Mouse (Mus musculus): ENCODE data around the gene Spi1. TPM values are rescaled to one million over a fixed set of nuclear protein-coding genes. Genes with fewer than 3 reads are reported as not detected.

Gene Spi1
- polyA plus RNA-seq, 1 experiment from 2014 or later = 6.4 TPM

DNA sequence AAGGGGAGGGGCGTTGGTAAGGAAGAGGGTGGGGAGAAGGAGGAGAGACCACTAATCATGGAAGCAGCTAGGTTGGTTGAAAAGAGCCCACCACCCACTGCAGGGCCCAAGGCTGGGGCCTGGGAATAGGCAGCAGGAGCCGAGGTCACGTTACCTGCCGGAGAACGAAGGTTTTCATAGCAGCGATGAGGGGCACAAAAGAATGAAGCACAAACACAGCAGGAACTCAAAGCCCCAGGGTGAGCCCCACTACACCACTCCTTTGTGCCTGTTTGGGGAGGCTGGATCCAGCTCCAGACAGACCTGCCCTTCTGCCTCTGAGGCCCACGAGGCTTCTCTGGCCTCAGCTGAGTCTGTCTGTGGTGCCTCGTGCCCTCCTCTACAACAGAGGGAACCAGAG, 57.6 kb downstream of the Spi1 start:
- Histone ChIP-seq H3K27me3 (ENCODE audit: control insufficient read depth, insufficient read depth, low read depth, low read length) (no peaks in the 10 kb centered on the region), H3K9me3 (ENCODE audit: control insufficient read depth, low read length) (no peaks in the 10 kb centered on the region), H3K36me3 (ENCODE audit: control insufficient read depth, insufficient read depth, low read length) (no peaks in the 10 kb centered on the region), H3K4me3 (ENCODE audit: low read length) (no peak overlapping the region), H3K9ac (ENCODE audit: low read length) (no peak overlapping the region), H3K4me1 (replicated peaks; ENCODE audit: control insufficient read depth, insufficient read depth, low read length) (no peaks in the 10 kb centered on the region; the same call in 1 of the 2 replicates), H3K4me2 (ENCODE audit: low read depth, low read length) (no peak overlapping the region), H3K27ac (ENCODE audit: low read length) (no peak overlapping the region)
- no peak for ATAC-seq (ENCODE audit: low read depth)
- WGBS = 82% methylated on average over 8 of the region's 8 CpGs

DNA sequence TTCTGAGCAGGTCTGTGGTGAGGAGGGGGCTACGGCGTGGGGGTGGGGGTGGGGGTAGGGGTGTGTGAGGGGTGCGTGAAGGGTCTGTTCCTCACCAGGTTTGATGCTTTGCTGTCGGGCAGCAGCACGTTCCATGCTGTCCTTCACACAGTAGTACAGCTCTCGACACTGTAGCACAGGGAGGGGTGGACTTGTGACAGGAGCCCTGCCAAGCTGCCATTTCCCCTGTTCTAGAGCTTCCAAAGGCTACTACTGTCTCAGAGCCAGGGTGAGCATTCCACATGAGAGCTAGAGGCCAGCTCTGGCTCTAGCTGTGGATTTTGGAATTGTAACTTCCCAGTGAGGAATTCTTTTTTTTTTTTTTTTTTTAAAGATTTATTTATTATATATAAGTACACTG, 60.7 kb downstream of the Spi1 start:
- no peak overlapping the region for H3K4me3 ChIP-seq (ENCODE audit: low read length)
- no peaks in the 10 kb centered on the region for H3K36me3 ChIP-seq (ENCODE audit: control insufficient read depth, insufficient read depth, low read length)
- no peaks in the 10 kb centered on the region for H3K4me1 ChIP-seq (replicated peaks; ENCODE audit: control insufficient read depth, insufficient read depth, low read length)
- H3K9me3 ChIP-seq (ENCODE audit: control insufficient read depth, low read length) = no peaks in the 10 kb centered on the region
- no peak overlapping the region for H3K9ac ChIP-seq (ENCODE audit: low read length)
- H3K4me2 ChIP-seq (ENCODE audit: low read depth, low read length) = no peak overlapping the region
- WGBS = 87% methylated on average over 6 of the region's 6 CpGs
- H3K27ac ChIP-seq (ENCODE audit: low read length) = no peak overlapping the region
- no peaks in the 10 kb centered on the region for H3K27me3 ChIP-seq (ENCODE audit: control insufficient read depth, insufficient read depth, low read depth, low read length)
- ATAC-seq (ENCODE audit: low read depth) = 0 out of 2 replicates have a peak, but pooled peaks have one; percentile 56

DNA sequence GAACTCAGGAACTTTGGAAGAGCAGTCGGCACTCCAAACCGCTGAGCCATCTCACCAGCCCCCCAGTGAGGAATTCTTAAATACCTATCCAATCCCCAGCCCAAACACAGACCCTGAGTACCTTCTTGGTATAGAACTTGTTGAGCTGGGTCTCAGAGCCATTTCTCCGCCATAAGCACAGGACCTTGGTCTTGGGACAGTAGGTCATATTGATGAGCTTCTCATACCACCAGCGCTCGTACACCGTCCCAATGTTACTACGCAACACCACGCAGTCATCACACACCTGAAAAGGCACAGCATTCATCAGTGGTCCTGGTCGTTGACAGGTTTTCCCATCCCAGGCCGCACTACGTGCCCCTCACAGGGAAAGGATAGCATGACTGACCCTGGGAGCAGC, 61.2 kb downstream of the Spi1 start:
- no peak overlapping the region for H3K4me2 ChIP-seq (ENCODE audit: low read depth, low read length)
- H3K9ac ChIP-seq (ENCODE audit: low read length) = no peak overlapping the region
- H3K4me3 ChIP-seq (ENCODE audit: low read length) = no peak overlapping the region
- H3K36me3 ChIP-seq (ENCODE audit: control insufficient read depth, insufficient read depth, low read length) = no peaks in the 10 kb centered on the region
- 92% methylated on average over 11 of the region's 11 CpGs for WGBS
- no peak for ATAC-seq (ENCODE audit: low read depth)
- no peaks in the 10 kb centered on the region for H3K4me1 ChIP-seq (replicated peaks; ENCODE audit: control insufficient read depth, insufficient read depth, low read length)
- H3K27ac ChIP-seq (ENCODE audit: low read length) = no peak overlapping the region
- H3K27me3 ChIP-seq (ENCODE audit: control insufficient read depth, insufficient read depth, low read depth, low read length) = no peaks in the 10 kb centered on the region
- no peaks in the 10 kb centered on the region for H3K9me3 ChIP-seq (ENCODE audit: control insufficient read depth, low read length)

DNA sequence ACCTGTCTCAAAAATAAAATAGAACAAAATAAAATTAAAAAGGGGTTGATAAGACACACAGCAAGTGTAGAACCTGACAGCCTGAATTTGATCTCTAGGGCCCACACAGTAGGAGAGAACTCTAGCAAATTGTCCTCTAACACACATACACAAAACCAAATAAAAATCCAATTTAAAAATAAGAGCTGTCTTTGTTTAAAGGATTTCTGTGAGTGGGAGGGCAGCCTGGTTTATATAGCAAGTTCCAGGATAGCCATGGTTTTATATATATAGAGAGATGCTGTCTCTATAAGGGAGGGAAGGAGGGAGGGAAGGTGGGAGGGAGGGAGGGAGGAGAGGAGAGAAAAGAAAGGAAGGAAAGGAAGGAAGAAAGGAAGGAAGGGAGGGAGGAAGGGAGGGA, 65.9 kb downstream of the Spi1 start:
- Histone ChIP-seq H3K36me3 (ENCODE audit: control insufficient read depth, insufficient read depth, low read length) (no peaks in the 10 kb centered on the region), H3K27ac (ENCODE audit: low read length) (no peak overlapping the region), H3K9ac (ENCODE audit: low read length) (no peak overlapping the region), H3K4me2 (ENCODE audit: low read depth, low read length) (no peak overlapping the region), H3K9me3 (ENCODE audit: control insufficient read depth, low read length) (no peaks in the 10 kb centered on the region), H3K4me1 (replicated peaks; ENCODE audit: control insufficient read depth, insufficient read depth, low read length) (no peaks in the 10 kb centered on the region), H3K4me3 (ENCODE audit: low read length) (no peak overlapping the region), H3K27me3 (ENCODE audit: control insufficient read depth, insufficient read depth, low read depth, low read length) (no peaks in the 10 kb centered on the region)
- ATAC-seq (ENCODE audit: low read depth) = no peak

DNA sequence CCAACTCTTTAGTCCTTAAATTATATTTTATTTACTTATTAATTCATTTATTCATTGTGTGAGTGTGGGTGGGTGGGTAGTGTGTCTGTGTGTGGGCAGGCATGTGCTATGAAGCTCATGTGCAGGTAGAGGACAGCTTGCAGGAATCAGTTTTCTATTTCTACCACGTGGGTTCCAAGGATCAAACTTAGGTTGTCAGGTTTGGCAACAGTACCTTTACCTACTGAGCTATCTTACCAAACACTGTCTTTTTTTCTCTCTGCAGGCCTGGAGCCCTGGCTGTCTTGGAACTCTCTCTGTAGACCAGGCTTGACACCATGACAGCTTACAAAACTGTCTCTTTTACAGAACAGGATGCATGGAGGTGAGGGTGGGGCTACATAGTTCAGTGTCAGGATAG, 69.1 kb downstream of the Spi1 start:
- H3K9ac ChIP-seq (ENCODE audit: low read length) = no peak overlapping the region
- no peak overlapping the region for H3K4me2 ChIP-seq (ENCODE audit: low read depth, low read length)
- no peak overlapping the region for H3K4me3 ChIP-seq (ENCODE audit: low read length)
- WGBS = 62% methylated on average over 1 of the region's 1 CpGs
- H3K9me3 ChIP-seq (ENCODE audit: control insufficient read depth, low read length) = no peaks in the 10 kb centered on the region
- H3K36me3 ChIP-seq (ENCODE audit: control insufficient read depth, insufficient read depth, low read length) = 0 out of 2 replicates have a peak, but pooled peaks cover 2% of the 10 kb centered on the region
- H3K27ac ChIP-seq (ENCODE audit: low read length) = no peak overlapping the region
- ATAC-seq (ENCODE audit: low read depth) = no peak
- no peaks in the 10 kb centered on the region for H3K4me1 ChIP-seq (replicated peaks; ENCODE audit: control insufficient read depth, insufficient read depth, low read length)
- no peaks in the 10 kb centered on the region for H3K27me3 ChIP-seq (ENCODE audit: control insufficient read depth, insufficient read depth, low read depth, low read length)

DNA sequence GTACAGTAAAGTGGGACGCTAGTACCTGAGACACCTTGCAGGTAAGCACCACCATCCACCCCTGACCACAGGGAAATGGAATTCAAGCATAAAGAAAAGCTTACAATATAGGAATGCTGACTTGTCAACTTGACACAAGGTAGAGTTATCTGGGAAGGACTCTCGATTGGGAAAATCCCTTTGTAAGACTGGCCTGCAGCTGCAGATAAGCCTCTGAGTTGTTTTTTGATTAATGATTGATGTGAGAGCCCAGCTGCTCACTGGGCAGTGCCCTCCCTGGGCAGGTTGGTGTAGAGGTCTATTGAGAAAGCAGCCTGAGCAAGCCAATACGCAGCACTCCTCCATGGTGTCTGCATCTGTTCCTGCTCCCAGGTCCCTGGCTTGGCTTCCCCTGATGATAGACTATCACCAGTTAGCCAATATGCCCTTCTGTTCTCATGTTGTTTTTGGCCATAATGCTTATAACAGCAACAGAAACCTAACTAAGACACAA, 70.7 kb downstream of the Spi1 start:
- no peak for ATAC-seq (ENCODE audit: low read depth)
- H3K27ac ChIP-seq (ENCODE audit: low read length) = no peak overlapping the region
- no peaks in the 10 kb centered on the region for H3K4me1 ChIP-seq (replicated peaks; ENCODE audit: control insufficient read depth, insufficient read depth, low read length)
- H3K9me3 ChIP-seq (ENCODE audit: control insufficient read depth, low read length) = no peaks in the 10 kb centered on the region
- H3K27me3 ChIP-seq (ENCODE audit: control insufficient read depth, insufficient read depth, low read depth, low read length) = no peaks in the 10 kb centered on the region
- H3K36me3 ChIP-seq (ENCODE audit: control insufficient read depth, insufficient read depth, low read length) = peaks cover 6% of the 10 kb centered on the region; the same call in 1 of the 2 replicates
- no peak overlapping the region for H3K4me2 ChIP-seq (ENCODE audit: low read depth, low read length)
- no peak overlapping the region for H3K9ac ChIP-seq (ENCODE audit: low read length)
- H3K4me3 ChIP-seq (ENCODE audit: low read length) = no peak overlapping the region
- WGBS = 58% methylated on average over 3 of the region's 3 CpGs

DNA sequence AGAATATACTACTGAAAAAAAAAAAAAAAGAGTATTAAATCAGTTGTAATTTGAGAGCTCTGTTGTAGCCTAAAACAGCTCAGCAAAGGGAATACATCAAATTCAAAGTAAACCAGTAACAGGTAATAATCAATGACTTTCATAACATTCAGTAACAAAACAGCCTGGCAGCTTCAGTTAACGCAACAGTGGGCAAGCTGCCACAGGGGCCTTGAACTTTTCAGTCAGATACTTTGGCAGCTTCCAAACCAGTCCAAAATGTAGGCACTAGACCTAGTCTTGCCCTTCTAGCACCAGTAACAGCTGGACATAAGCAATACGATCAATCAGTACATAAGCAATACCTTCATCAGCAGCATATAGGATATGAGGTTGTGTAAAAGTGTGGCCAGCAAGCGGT, 71.9 kb downstream of the Spi1 start:
- H3K4me3 ChIP-seq (ENCODE audit: low read length) = no peak overlapping the region
- no peaks in the 10 kb centered on the region for H3K4me1 ChIP-seq (replicated peaks; ENCODE audit: control insufficient read depth, insufficient read depth, low read length)
- no peak overlapping the region for H3K9ac ChIP-seq (ENCODE audit: low read length)
- no peaks in the 10 kb centered on the region for H3K27me3 ChIP-seq (ENCODE audit: control insufficient read depth, insufficient read depth, low read depth, low read length)
- H3K36me3 ChIP-seq (ENCODE audit: control insufficient read depth, insufficient read depth, low read length) = peaks cover 6% of the 10 kb centered on the region; the same call in 1 of the 2 replicates
- H3K4me2 ChIP-seq (ENCODE audit: low read depth, low read length) = no peak overlapping the region
- 93% methylated on average over 3 of the region's 3 CpGs for WGBS
- no peak for ATAC-seq (ENCODE audit: low read depth)
- no peaks in the 10 kb centered on the region for H3K9me3 ChIP-seq (ENCODE audit: control insufficient read depth, low read length)
- no peak overlapping the region for H3K27ac ChIP-seq (ENCODE audit: low read length)

DNA sequence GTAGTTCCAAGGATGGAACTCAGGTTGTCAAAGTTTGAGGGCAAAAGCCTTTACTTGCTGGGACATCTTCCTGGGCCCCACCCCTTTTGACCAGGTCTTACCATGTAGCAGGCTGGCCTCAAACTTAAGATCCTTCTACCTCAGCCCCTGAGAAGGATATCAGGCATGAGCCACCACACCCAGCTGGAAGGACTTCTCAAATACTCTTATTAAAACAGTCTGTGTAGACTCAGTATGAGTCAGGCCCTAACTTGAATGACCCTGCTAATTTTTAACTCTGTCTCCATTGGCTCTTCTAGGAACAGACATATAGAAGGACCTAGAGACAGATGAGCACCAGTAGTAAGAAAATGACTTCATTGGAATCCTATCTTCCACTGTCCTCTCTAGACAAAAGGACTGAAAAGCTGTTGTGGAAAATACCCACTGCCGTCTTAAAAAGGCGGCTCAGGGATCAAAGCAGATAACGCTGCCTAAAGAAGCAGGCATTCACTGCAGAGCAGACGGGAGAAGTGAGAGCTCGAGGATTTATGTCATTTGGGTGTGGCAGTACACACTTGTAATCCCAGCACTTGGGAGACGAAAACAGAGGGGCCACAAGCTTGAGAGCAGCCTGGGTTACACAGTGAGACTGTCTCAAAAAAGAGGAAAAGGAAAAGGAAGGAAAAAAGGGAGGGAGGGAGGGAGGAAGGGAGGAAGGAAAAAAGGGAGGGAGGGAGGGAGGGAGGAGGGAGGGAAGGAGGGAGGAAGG, 75.0 kb downstream of the Spi1 start:
- Histone ChIP-seq H3K27me3 (ENCODE audit: control insufficient read depth, insufficient read depth, low read depth, low read length) (no peaks in the 10 kb centered on the region), H3K4me2 (ENCODE audit: low read depth, low read length) (no peak overlapping the region), H3K36me3 (ENCODE audit: control insufficient read depth, insufficient read depth, low read length) (peaks cover 6% of the 10 kb centered on the region; the same call in 1 of the 2 replicates), H3K9ac (ENCODE audit: low read length) (no peak overlapping the region), H3K4me1 (replicated peaks; ENCODE audit: control insufficient read depth, insufficient read depth, low read length) (peaks cover 9% of the 10 kb centered on the region; the same call in 1 of the 2 replicates), H3K4me3 (ENCODE audit: low read length) (no peak overlapping the region), H3K27ac (ENCODE audit: low read length) (no peak overlapping the region), H3K9me3 (ENCODE audit: control insufficient read depth, low read length) (no peaks in the 10 kb centered on the region)
- WGBS = 41% methylated on average over 6 of the region's 6 CpGs
- ATAC-seq (ENCODE audit: low read depth) = peak; percentile 69; the same call in 1 of the 2 replicates

DNA sequence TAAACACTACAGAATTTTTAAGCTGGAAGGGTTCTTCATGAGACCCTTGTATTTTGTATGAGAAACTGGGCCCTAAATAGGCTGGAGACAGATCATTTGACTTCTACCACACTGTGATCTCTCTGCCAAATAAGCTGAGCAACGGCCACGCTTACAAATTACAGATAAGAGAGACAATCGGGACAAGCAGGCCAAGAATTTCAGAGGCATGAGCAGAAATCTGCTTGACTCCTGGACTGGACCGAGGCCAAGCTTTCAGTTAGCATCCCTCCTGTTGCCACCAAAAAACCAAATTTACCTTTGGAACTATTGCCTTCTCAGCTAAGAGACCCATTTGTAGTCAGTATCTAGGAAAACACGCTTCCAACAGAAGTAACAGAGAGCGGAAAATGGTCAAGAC, 78.4 kb downstream of the Spi1 start:
- no peak overlapping the region for H3K9ac ChIP-seq (ENCODE audit: low read length)
- H3K27ac ChIP-seq (ENCODE audit: low read length) = peak overlapping the region; percentile 52
- no peaks in the 10 kb centered on the region for H3K27me3 ChIP-seq (ENCODE audit: control insufficient read depth, insufficient read depth, low read depth, low read length)
- ATAC-seq (ENCODE audit: low read depth) = no peak
- 44% methylated on average over 6 of the region's 6 CpGs for WGBS
- H3K4me1 ChIP-seq (replicated peaks; ENCODE audit: control insufficient read depth, insufficient read depth, low read length) = peaks cover 9% of the 10 kb centered on the region; the same call in 1 of the 2 replicates
- H3K4me2 ChIP-seq (ENCODE audit: low read depth, low read length) = no peak overlapping the region
- no peak overlapping the region for H3K4me3 ChIP-seq (ENCODE audit: low read length)
- H3K9me3 ChIP-seq (ENCODE audit: control insufficient read depth, low read length) = no peaks in the 10 kb centered on the region
- H3K36me3 ChIP-seq (ENCODE audit: control insufficient read depth, insufficient read depth, low read length) = peaks cover 5% of the 10 kb centered on the region; the same call in 1 of the 2 replicates
